In the genomic region with DNA sequence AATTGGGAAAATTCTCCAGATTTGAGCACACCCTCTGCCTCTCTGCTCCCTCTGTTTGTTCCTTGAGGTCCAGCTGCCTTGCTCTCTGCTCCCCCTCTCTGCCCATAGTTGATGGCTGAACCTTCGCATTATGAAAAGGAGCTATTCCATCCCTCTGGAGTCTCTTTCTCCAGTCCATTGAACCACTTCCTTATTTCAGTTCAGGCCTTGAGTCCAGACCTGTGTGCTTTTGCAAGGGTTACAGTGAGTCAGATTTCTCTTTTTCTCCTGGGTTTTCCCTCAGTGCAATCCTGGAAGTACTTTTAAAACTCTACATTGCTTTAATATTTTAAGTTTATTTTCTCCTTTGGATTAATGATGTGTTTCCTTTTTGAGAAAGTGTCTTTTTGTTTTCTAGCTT, we compare ENCODE assay signal across 26 mouse cellular contexts.
"Had no signal": no experiment of that assay in that cellular context is flagged by ENCODE, and none has a peak within 500 bp of the region (broad histone marks: within the 10 kb centered on the region; RNA-seq: fewer than 3 reads in every experiment).

No protein-coding gene starts in this region.

- H3K4me1 ChIP-seq: heart, embryonic 15.5 days; hindbrain, embryonic 13.5 days; hindbrain, embryonic 15.5 days; kidney, embryonic 15.5 days; liver, embryonic 13.5 days had no signal

- H3K27ac ChIP-seq: heart, embryonic 13.5 days; heart, embryonic 15.5 days; hindbrain, embryonic 13.5 days; hindbrain, embryonic 15.5 days; hindbrain, postnatal 0 days; kidney, embryonic 15.5 days; layer of hippocampus, adult 2 months; left cerebral cortex, adult 2 months; limb, embryonic 10.5 days; limb, embryonic 12.5 days; liver, embryonic 13.5 days had no signal

- H3K36me3 ChIP-seq: heart, embryonic 15.5 days; hindbrain, embryonic 13.5 days; hindbrain, embryonic 15.5 days; limb, embryonic 10.5 days; liver, embryonic 13.5 days had no signal

- H3K27me3 ChIP-seq: heart, embryonic 13.5 days; heart, embryonic 15.5 days; hindbrain, embryonic 13.5 days; hindbrain, embryonic 15.5 days; kidney, embryonic 15.5 days; limb, embryonic 12.5 days; liver, embryonic 13.5 days had no signal

- H3K9ac ChIP-seq: heart, embryonic 13.5 days; heart, embryonic 15.5 days; hindbrain, embryonic 13.5 days; hindbrain, embryonic 15.5 days; kidney, embryonic 15.5 days; limb, embryonic 12.5 days; liver, embryonic 13.5 days had no signal

- ATAC-seq: hindbrain, postnatal 0 days; intestine, embryonic 16.5 days had no signal

- DNase-seq: gastrocnemius, postnatal 14 days; gastrocnemius, postnatal 36 days; heart, adult 18-20 months; heart, postnatal 14 days; heart, postnatal 36 days; kidney, adult 11 months; kidney, adult 2 months; kidney, adult 9 months; kidney, postnatal 10 days; kidney, postnatal 25 days; kidney, postnatal 4 days; liver; liver, embryonic 13.5 days had no signal

- H3K4me3 ChIP-seq: heart, embryonic 13.5 days; heart, embryonic 15.5 days; hindbrain, embryonic 13.5 days; hindbrain, embryonic 15.5 days; kidney, embryonic 15.5 days; layer of hippocampus, adult 2 months; left cerebral cortex, adult 2 months; limb, embryonic 10.5 days; limb, embryonic 12.5 days; liver, embryonic 13.5 days had no signal

- H3K9me3 ChIP-seq: heart, embryonic 13.5 days; heart, embryonic 15.5 days; hindbrain, embryonic 13.5 days; hindbrain, embryonic 15.5 days; kidney, embryonic 15.5 days; limb, embryonic 10.5 days; limb, embryonic 12.5 days; liver, embryonic 13.5 days had no signal

- H3K4me2 ChIP-seq: heart, embryonic 11.5 days; heart, embryonic 13.5 days; heart, embryonic 15.5 days; hindbrain, embryonic 13.5 days; hindbrain, embryonic 15.5 days; kidney, embryonic 15.5 days; limb, embryonic 12.5 days; liver, embryonic 11.5 days; liver, embryonic 13.5 days had no signal
